Mouse (Mus musculus) E14TG2a.4 (cell line): Measurements from ENCODE around the gene 1500009L16Rik.

Experiments used
- CTCF ChIP-seq: conservative IDR thresholded peaks from 2 replicates; pipeline ENCODE4 v1.5.1; 2014; ENCODE audit warnings: low read length
- NANOG ChIP-seq: IDR thresholded peaks from 2 replicates; pipeline ENCODE4 v1.6.1; 2014; ENCODE audit warnings: borderline replicate concordance, low read length, mixed read lengths
- POU5F1 ChIP-seq: IDR thresholded peaks from 2 replicates; pipeline ENCODE4 v1.6.1; 2014; ENCODE audit warnings: low read length, borderline replicate concordance

DNA sequence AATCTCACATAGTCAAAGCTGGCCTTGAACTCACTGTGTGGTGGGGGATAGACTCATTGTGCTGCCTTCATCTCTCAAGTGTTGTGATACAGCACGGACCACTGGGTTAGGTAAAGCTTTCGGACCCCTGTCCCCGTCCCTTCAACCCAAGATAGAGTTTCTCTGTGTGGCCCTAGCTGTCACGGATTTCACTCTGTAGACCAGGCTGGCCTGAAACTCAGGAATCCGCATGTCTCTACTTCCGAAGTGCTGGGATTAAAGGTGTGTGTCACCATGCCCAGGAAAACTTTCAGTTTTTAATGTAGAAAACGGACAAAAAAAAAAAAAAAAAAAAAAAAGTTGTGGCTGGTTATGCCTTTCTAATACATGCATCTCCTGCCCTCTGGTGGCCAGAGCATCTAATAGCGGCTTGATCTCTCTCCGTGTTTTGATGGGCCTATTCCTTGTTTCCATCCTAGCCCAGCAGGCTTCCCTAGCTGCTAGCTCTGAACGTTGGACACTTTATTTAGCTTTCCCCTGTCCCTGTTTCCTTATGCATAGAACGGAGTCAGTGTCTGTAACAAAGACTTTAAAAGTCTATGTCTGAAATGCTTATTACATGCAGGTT lies 53.7 kb downstream of the 1500009L16Rik start:
- TF ChIP-seq CTCF (peak; percentile 64), NANOG (no peak), POU5F1 (no peak)
